ENCODE assay signal across 10 mouse cellular contexts in the genomic region with DNA sequence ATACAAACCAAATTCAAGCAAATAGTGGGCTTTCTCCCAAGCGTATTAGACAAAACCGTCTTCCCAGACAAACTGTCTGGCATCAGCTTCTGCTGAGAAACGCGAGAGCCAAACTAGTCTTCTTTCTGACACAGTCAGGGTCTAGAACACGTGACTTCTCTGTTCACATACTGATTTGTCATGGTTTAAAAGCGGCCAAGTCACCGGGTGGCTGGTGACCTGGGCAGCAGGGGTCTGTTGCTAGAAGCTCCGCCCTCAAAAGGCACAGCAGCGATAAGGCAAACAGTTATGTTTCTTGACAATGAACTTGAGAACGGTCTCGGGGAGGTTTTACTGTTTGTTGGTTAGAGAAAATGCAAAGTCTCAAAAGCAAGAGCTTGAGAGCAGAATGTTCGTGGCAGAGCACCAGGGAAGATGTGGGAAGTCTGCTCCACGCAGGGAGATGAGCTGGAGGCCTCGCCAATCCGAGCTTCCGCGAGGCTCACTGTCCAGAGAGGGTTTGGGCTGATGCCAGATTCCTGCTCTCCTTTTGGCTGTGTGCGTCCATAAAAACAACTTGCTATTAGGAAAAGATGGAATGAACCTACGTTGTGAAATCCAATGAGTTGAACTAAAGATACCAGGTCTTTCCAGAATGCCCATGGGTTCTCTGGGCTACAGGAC. TPM values are rescaled to one million over a fixed set of nuclear protein-coding genes. Genes with fewer than 3 reads are reported as not detected.
A peak's percentile ranks its signal among the peaks of the same experiment; 100 is the strongest.
DNase-seq lines count a peak whose midpoint lies in the region; ATAC-seq and TF ChIP-seq lines count a peak whose summit lies in the region.
"Had no signal": no experiment of that assay in that cellular context is flagged by ENCODE, and none has a peak within 500 bp of the region (broad histone marks: within the 10 kb centered on the region; RNA-seq: fewer than 3 reads in every experiment).

No protein-coding gene starts in this region.

- no peak overlapping the region for H3K4me2 ChIP-seq in midbrain, postnatal 0 days (ENCODE audit: low read depth, low read length, poor library complexity, severe bottlenecking)
- H3K4me2 ChIP-seq in midbrain, embryonic 15.5 days, result no peak overlapping the region
- no peak overlapping the region for H3K4me2 ChIP-seq in midbrain, embryonic 11.5 days
- H3K4me2 ChIP-seq: liver, embryonic 13.5 days had no signal

- H3K4me1 ChIP-seq in midbrain, postnatal 0 days (ENCODE audit: insufficient read depth, low read length), result no peaks in the 10 kb centered on the region
- H3K4me1 ChIP-seq in midbrain, embryonic 15.5 days, result no peaks in the 10 kb centered on the region
- H3K4me1 ChIP-seq in midbrain, embryonic 11.5 days (ENCODE audit: control insufficient read depth, insufficient read depth, low read length), result no peaks in the 10 kb centered on the region

- no peaks in the 10 kb centered on the region for H3K36me3 ChIP-seq in midbrain, postnatal 0 days (ENCODE audit: insufficient read depth, low read length)
- no peaks in the 10 kb centered on the region for H3K36me3 ChIP-seq in midbrain, embryonic 15.5 days (replicated peaks)
- no peaks in the 10 kb centered on the region for H3K36me3 ChIP-seq in midbrain, embryonic 11.5 days (ENCODE audit: control insufficient read depth, insufficient read depth, low read length)
- H3K36me3 ChIP-seq: liver, embryonic 13.5 days had no signal

- H3K27me3 ChIP-seq in midbrain, postnatal 0 days (ENCODE audit: insufficient read depth, low read length), result no peaks in the 10 kb centered on the region
- no peaks in the 10 kb centered on the region for H3K27me3 ChIP-seq in midbrain, embryonic 15.5 days (replicated peaks)
- no peaks in the 10 kb centered on the region for H3K27me3 ChIP-seq in midbrain, embryonic 11.5 days (ENCODE audit: control insufficient read depth, insufficient read depth, low read length)
- H3K27me3 ChIP-seq: liver, embryonic 13.5 days had no signal

- DNase-seq in frontal cortex, postnatal 10 days (ENCODE audit: low spot score in 2 of 2), result no peak
- DNase-seq in midbrain, postnatal 0 days (ENCODE audit: low spot score), result peak; percentile 71
- peak; percentile 30 to 69 for DNase-seq in gastrocnemius, postnatal 36 days
- peak; percentile 45 for DNase-seq in skeletal muscle tissue, adult 2 months (ENCODE audit: low read depth, low spot score)
- DNase-seq in midbrain, embryonic 11.5 days (ENCODE audit: low spot score, missing footprints), result no peak
- DNase-seq: liver, embryonic 13.5 days had no signal

- no peak for TF ChIP-seq CTCF in midbrain, postnatal 0 days (IDR thresholded peaks at IDR 0.05)

- no peak overlapping the region for H3K27ac ChIP-seq in midbrain, postnatal 0 days (ENCODE audit: low read depth, low read length)
- H3K27ac ChIP-seq in midbrain, embryonic 15.5 days, result no peak overlapping the region
- H3K27ac ChIP-seq in midbrain, embryonic 11.5 days (ENCODE audit: low read depth, low read length), result no peak overlapping the region
- H3K27ac ChIP-seq: liver, embryonic 13.5 days had no signal

- intact Hi-C loops in gastrocnemius, postnatal 36 days (cut with DNase I), result no loop called here

- H3K9me3 ChIP-seq in midbrain, postnatal 0 days (ENCODE audit: low read length), result no peaks in the 10 kb centered on the region
- no peaks in the 10 kb centered on the region for H3K9me3 ChIP-seq in midbrain, embryonic 15.5 days
- H3K9me3 ChIP-seq in midbrain, embryonic 11.5 days (ENCODE audit: control insufficient read depth, low read length), result no peaks in the 10 kb centered on the region
- H3K9me3 ChIP-seq: liver, embryonic 13.5 days had no signal

- WGBS in midbrain, postnatal 0 days, result 77% methylated on average over 19 of the region's 19 CpGs
- WGBS in midbrain, embryonic 15.5 days, result 84% methylated on average over 19 of the region's 19 CpGs
- 91% methylated on average over 19 of the region's 19 CpGs for WGBS in midbrain, embryonic 11.5 days

- peak; percentile 74 for ATAC-seq in frontal cortex, adult (ENCODE audit: low TSS enrichment)
- ATAC-seq in midbrain, postnatal 0 days (ENCODE audit: low FRiP score), result no peak
- ATAC-seq in midbrain, embryonic 15.5 days (replicated peaks), result no peak
- no peak for ATAC-seq in erythroblast, adult 5-6 weeks (replicated peaks; ENCODE audit: low FRiP score, poor library complexity, severe bottlenecking)
- no peak for ATAC-seq in midbrain, embryonic 11.5 days (ENCODE audit: low FRiP score)

- H3K4me3 ChIP-seq in midbrain, postnatal 0 days (ENCODE audit: low read depth, low read length), result no peak overlapping the region
- no peak overlapping the region for H3K4me3 ChIP-seq in midbrain, embryonic 15.5 days
- H3K4me3 ChIP-seq in midbrain, embryonic 11.5 days (ENCODE audit: low read depth, low read length), result no peak overlapping the region
- H3K4me3 ChIP-seq: liver, embryonic 13.5 days had no signal

- no peak overlapping the region for H3K9ac ChIP-seq in midbrain, postnatal 0 days (replicated peaks; ENCODE audit: low read length, poor library complexity, severe bottlenecking)
- H3K9ac ChIP-seq in midbrain, embryonic 15.5 days, result no peak overlapping the region
- no peak overlapping the region for H3K9ac ChIP-seq in midbrain, embryonic 11.5 days (ENCODE audit: low read length)
- H3K9ac ChIP-seq: liver, embryonic 13.5 days had no signal

RNA-seq across cellular contexts. Expression of a gene that starts 43.0 kb away (rescaled TPM):
- total RNA-seq in midbrain, postnatal 0 days (2014; rRNA removed), result 3.7 and 7.0 TPM in 2 replicates
- 1.6 and 1.7 TPM in 2 replicates for polyA plus RNA-seq in midbrain, postnatal 0 days (2015; fragmentation: Nextera tagmentation; extraction: Ambion mirVana)
- 3.9 and 4.5 TPM in 2 replicates for polyA plus RNA-seq in midbrain, embryonic 15.5 days (2015; fragmentation: Nextera tagmentation; extraction: Ambion mirVana)
- 1 to 10 TPM; 2.4 to 2.8 TPM for total RNA-seq in gastrocnemius, postnatal 36 days (2021)
- 6.3 and 7.7 TPM in 2 replicates for total RNA-seq in erythroblast, adult 5-6 weeks (2015; ENCODE audit: low replicate concordance)
- 7.4 and 14.8 TPM in 2 replicates for total RNA-seq in erythroblast, adult 5-6 weeks (2017; ENCODE audit: low replicate concordance)
- polyA plus RNA-seq in midbrain, embryonic 11.5 days (2014; fragmentation: Nextera tagmentation; extraction: Ambion mirVana), result 8.9 and 10.4 TPM in 2 replicates

RNA-seq across cellular contexts. Expression of a gene that starts 56.2 kb away (rescaled TPM):
- total RNA-seq in midbrain, postnatal 0 days (2014; rRNA removed), result 11.3 and 14.7 TPM in 2 replicates
- polyA plus RNA-seq in midbrain, postnatal 0 days (2015; fragmentation: Nextera tagmentation; extraction: Ambion mirVana), result 5.8 and 6.2 TPM in 2 replicates
- polyA plus RNA-seq in midbrain, embryonic 15.5 days (2015; fragmentation: Nextera tagmentation; extraction: Ambion mirVana), result 7.0 and 8.5 TPM in 2 replicates
- total RNA-seq in gastrocnemius, postnatal 36 days (2021), result 1 to 10 TPM in 1 of 2 experiments, under 1 TPM in 1; 0.69 to 1.8 TPM
- not detected in 2 replicates for total RNA-seq in erythroblast, adult 5-6 weeks (2015; ENCODE audit: low replicate concordance)
- total RNA-seq in erythroblast, adult 5-6 weeks (2017; ENCODE audit: low replicate concordance), result not detected in 2 replicates
- 2.1 and 2.6 TPM in 2 replicates for polyA plus RNA-seq in midbrain, embryonic 11.5 days (2014; fragmentation: Nextera tagmentation; extraction: Ambion mirVana)
- polyA plus RNA-seq: C2C12 had no signal

Comparison
In these comparisons a context has a peak if more than half of its experiments do, and no peak if none do; other contexts are left out.
1. DNase-seq: peak in midbrain, postnatal 0 days (single experiment), gastrocnemius, postnatal 36 days (2 of 2) and skeletal muscle tissue, adult 2 months (single experiment); none in frontal cortex, postnatal 10 days (0 of 2) and midbrain, embryonic 11.5 days (single experiment).